Mouse (Mus musculus): ENCODE measurements around the gene Gm9844.

DNA sequence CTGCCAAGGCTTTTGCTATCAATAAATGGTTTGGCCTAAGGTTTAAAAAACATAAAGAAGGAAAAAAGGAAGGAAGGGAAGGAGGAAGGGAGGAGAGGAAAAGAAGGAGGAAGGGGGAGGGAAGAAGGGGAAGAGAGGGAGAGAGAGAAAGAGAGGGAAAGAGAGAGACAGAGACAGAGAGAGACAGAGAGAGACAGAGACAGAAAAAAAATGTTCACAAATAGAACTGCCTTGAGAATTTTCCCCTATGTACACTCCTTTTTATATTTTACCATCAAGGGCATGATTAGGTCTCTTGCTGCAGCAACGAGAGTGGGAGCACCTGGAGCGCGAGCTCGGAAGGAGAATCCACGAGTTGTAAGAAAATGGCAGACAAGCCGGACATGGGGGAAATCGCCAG is at the start of gene Gm9844:
- TF ChIP-seq CTCF (IDR thresholded peaks at IDR 0.05; ENCODE audit: low read depth) (no peak), EP300 (IDR thresholded peaks at IDR 0.05; ENCODE audit: low read depth) (no peak)

All from liver, embryonic 14.5 days (tissue).